Mouse (Mus musculus) CD4-positive, CD25-positive, alpha-beta regulatory T cell, adult 9 weeks (primary cell): ENCODE data around the gene Bnip1. TPM values are rescaled to one million over a fixed set of nuclear protein-coding genes. Genes with fewer than 3 reads are reported as not detected.

Experiments
- polyA plus RNA-seq: library from polyadenylated mRNA; unstranded; fragments of 100-300 nt; shearing (Covaris generic); gene quantifications from one replicate; pipeline ENCODE4 v1.2.1, GENCODE M21; 2017

Bnip1 gene
- 37.7 TPM for polyA plus RNA-seq

DNA sequence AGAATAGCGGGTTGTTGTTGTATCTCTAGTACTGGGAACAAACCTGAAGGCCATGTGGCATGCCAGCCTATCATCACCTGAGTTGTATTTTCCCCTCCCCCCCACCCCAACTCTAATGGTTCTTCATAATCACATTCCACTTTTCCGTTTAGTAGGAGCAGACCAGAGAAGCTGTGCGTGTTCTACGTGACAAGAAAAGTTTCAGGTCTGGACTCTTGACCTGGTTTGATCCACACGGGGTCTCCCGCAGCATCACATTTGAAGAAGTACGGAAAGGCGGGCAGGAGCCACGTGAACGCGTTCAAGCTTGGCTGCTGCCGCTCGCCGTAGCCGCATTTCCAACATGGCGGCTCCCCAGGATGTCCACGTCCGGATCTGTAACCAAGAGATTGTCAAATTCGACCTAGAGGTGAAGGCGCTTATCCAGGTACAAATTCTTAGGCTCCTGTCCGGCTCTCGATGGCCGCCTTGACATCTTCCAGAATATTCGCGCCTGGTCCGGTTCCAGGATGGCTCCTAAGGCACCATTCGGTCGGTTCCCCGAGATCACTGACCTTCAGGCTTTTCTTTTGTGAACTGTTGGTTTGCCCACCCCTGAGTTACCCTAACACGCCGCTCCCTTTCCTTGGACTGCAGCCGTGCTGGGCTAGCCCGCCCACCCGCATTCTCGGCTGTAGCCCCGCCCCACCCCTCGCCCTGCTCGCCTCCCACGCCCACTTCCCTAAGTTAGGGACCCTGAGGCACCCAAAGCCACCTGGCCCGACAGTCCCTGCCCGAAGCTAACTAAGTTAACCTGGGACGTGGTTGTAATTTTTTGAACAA lies at the start of gene Bnip1:
Bnip1 (plus strand) TSS at position 317 of the 822 bp plus-strand sequence.

Other genes with a start within 250 kb of the Bnip1 start
- gene Ergic1, start 219.6 kb upstream of the Bnip1 start, polyA plus RNA-seq = 69.5 TPM
- 18.5 TPM for gene Dusp1, start 218.9 kb upstream of the Bnip1 start, polyA plus RNA-seq
- 389 TPM for gene Atp6v0e, start 117.8 kb upstream of the Bnip1 start, polyA plus RNA-seq
- 105 TPM for gene Crebrf, start 65.4 kb upstream of the Bnip1 start, polyA plus RNA-seq
- gene Nkx2-5, start 63.9 kb downstream of the Bnip1 start, polyA plus RNA-seq = not detected
- 1.8 TPM for gene Kifc5b, start 136.0 kb downstream of the Bnip1 start, polyA plus RNA-seq
- 112 TPM for gene Phf1, start 152.0 kb downstream of the Bnip1 start, polyA plus RNA-seq
- 200 TPM for gene Cuta, start 158.5 kb downstream of the Bnip1 start, polyA plus RNA-seq
- gene Syngap1, start 160.2 kb downstream of the Bnip1 start, polyA plus RNA-seq = not detected
- 15.9 TPM for gene Zbtb9, start 192.1 kb downstream of the Bnip1 start, polyA plus RNA-seq
- gene Bak1, start 247.9 kb downstream of the Bnip1 start, polyA plus RNA-seq = 2.3 TPM